Mouse (Mus musculus) lung, postnatal 10 days (tissue): ENCODE measurements around the gene Fgf15.
A peak's percentile ranks its signal among the peaks of the same experiment; 100 is the strongest.
"Not testable (repeated sequence)": the region's sequence is repeated elsewhere in the genome, so short reads cannot be mapped to it uniquely, and the experiment has no call there.

Source experiments
- DNase-seq: peaks from one replicate; pipeline ENCODE4 v3.0.0; 2021

The Fgf15 gene

DNA sequence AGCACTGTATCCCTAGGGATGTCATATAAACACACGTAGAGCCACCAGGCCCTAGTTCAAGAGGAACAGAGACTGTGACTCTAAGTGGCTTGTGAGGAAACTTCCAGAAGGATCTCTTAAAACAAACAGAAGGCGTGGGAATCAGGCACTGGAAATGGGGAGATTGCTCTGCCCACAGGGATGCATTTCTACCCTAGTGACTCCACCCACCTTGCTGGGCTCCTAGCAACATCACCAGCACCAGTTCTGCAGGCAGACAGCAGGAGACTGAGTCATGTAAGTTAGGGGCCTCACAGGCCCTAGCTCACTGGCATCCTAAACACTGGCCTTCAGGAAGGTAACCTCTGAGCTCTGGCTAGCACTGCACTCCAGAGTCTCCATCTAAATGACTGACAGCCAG lies 4.5 kb upstream of the Fgf15 start:
- no peak for DNase-seq

DNA sequence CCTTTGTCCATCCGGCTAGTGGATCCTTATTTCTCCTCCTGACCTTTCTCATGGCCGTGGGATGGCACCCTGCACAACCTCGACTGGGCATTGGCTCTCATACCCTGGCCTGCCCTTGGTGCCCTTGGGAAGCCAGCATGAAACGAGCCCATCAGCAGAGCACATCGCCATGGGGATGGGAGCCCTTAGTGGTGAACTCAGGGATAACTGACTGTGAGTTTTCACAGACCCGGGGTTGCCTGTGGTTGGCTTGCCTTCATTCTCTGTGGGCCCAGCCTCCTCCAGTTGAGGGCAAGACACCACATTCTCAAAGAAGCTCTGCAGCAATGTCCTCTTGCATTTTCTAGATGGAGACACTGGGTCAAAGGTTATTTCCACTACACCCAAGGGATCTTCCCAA lies 4.0 kb upstream of the Fgf15 start:
- no peak for DNase-seq

- DNase-seq: peak; percentile 51
Measured at GRCm38 (mm10) chr7:144894191-144894590, 2.1 kb upstream of the Fgf15 start.

DNA sequence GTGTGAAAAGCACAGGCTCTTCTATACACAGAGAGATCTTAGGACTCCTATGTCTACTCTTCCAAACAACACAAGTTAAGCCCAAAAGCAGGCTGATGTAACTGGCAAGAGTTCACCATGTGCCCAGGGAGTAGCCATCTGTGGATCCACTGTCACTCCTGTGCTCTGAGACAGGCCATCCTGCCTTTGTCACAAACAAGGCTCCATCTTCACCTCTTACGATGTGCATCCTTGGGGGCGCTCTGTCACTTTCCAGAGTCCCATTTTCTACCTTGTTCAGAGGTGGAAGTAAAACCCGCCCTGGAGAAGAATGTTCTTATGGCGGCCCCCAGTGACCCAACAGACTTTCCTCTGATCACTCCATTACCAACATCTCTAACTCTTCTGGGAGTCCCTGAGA lies 1.6 kb upstream of the Fgf15 start:
- DNase-seq: no peak

DNA sequence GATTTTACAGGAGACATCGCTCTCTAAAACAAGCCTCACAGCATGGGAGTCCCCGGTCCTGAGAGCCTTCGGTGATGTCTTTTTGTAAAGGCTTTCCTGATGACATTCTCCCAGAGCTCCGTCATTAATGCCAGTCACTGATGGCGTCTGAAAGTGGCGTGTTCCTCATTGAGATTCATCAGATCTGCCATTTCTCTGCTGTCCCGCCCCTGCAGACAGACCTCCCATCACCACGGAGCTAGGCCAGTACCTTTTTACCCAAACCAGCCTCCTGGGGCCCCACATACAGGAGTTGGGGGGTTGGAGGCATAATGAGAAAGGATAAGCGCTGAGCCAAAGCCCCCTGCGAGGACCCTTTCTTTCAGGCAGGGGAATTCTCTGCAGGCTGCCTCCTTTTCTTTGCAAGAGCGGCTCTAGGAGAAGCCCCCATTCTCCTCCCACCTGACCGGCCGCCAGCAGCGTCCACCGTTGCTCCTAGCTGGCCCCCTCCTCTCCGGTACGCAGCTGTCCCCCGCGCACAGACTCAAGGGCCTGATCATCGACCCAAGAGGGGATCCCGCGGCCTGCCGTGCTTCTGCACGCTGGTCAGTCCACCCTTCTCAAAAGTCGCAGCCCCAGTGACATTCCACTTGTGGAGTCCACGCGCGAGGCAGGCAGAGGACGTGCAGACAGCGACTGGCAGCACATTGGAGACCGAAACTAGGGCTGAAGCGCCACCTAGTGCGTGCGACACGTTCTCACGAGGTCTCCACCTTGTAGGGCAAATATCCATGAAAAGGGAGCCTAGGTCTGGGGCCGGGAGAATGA lies 823 bp upstream of the Fgf15 start:
- peak; percentile 84 for DNase-seq

DNA sequence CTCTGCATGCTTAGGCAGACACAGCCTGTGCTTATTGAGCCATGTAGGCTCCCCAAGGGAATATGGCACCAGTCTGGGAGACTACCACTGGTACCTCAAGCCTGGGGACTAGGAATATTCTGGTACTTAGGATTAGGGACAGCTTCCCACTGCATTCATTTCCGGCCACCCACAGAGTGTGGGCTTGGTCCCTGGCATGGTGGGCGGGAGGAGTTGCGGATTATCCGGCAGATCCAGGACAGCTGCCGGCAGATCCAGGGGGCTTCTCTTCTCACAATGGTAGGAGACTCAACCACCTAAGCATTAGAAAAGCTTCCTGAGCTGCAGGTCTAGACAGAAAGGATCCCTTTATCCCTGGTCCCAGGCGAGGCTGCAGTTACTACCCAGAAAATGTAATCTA lies 2.2 kb downstream of the Fgf15 start:
- DNase-seq: no peak

- not testable (repeated sequence) for DNase-seq
Measured at GRCm38 (mm10) chr7:144905514-144905913, 9.2 kb downstream of the Fgf15 start.

DNA sequence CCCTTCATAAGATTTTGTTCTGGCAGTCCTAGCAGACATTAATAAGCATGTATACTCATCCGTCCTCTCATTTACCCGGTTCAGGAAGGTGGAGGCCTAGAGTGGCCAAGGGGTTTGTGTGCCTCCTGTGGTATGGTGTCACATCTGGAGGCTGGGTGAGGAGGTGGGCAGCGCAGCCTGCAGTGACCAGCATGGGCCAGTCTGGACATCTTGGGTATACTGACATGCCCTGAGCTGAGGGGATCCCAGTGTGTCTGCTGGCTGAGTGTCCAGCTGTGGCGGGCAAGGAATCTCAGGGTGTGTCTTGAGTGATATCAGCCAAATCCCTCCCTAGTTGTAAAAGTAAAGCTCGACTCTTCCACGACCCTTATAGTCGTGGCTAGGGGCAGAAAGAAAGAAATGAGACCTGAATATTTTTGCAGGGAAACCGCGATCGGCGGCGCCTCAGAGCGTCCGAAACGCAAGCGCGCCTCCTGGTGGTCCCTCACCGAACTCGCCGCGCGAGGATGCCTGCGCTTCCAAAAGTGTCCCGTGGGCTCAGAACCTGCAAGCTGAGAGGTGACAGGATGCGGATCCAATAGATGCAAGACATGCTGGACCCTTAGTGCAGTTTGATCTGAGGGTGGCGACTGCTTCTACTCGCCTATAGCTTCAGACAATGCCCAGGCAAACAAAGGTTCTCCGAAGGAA lies 10.5 kb downstream of the Fgf15 start:
- DNase-seq: peak; percentile 69

GRCm38 (mm10) chr7:144907793-144908192 lies 11.5 kb downstream of the Fgf15 start:
- no peak for DNase-seq

GRCm38 (mm10) chr7:144908705-144909104 lies 12.4 kb downstream of the Fgf15 start:
- no peak for DNase-seq

DNA sequence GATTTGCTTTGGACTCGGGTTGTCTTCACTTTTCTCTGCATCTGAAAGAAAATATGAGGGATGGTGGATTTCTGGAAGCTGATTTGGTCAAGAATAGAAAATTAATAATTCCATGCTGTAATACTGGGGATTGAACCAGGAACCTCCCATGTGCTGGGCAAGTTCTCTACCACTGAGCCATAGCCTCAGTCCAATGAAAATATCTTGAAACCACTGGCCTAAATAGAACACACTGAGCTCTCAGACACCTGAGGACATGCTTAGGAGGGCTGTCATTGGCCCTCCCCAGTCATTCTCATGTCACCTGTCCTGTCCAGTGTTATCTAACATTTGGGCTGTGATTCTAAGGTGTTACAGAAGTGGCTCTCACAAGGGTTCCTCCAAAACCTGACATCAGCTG lies 14.8 kb downstream of the Fgf15 start:
- no peak for DNase-seq

DNA sequence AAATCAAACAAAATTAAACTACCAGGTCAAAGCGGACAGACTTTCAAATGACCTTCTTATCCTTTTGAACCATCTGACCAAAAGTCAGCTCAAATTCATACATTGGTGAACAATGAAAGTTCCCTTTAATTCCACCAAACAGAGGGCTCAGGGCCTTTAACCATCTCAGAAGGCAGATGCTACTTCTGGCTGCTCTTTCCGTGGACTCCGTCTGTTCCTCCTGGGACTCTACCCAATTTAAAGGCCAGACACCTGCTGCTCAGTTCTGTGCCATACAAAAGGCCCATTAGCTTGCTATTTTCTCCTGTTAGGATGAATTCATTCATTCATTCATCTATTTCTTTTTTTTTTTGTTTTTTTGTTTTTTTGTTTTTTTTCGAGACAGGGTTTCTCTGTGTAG lies 16.6 kb downstream of the Fgf15 start:
- DNase-seq: no peak

GRCm38 (mm10) chr7:144914296-144914947 lies 18.1 kb downstream of the Fgf15 start:
- no peak for DNase-seq

DNA sequence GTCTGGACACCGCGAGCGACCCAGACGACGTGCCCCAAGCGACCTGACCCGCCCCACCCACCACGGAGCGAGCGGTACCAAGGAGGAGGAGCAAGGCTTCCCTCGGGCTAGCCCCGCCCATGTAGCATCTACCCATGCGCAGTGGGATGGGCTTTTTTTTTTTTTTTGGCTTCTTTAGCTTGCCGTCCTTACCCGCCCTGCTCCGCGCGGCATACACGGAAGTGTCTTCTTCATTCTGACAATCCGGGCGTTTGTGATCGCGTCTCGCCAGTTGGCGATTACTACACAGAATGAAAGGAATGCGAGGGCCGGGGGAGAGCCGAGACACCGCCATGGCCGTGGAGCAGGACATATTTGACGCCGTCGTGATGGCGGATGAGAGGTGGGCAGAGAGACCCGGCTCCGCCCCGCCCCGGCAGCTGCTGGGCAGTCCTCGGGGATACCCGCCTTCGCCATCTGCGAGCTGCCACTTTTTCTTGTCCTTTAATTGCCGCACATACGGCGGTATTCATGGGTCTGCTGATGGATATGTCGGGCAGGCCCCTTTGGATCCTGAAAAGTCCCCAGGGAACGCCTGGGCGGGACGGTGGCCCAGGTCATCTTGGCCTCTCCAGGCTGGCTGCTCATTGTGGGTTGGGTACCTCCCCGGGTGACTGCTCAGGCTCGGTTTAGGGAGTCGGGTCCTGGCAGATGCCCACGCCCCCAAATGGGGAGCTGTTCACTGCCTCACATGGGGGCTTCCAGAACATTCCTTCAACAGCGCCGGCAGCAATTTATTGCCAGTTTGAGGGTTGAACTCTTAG lies 18.8 kb downstream of the Fgf15 start, which contains the start of gene LTO1:
Gene LTO1 (plus strand): TSS at position 153 of the 803 bp plus-strand sequence.
- DNase-seq: peak; percentile 95

DNA sequence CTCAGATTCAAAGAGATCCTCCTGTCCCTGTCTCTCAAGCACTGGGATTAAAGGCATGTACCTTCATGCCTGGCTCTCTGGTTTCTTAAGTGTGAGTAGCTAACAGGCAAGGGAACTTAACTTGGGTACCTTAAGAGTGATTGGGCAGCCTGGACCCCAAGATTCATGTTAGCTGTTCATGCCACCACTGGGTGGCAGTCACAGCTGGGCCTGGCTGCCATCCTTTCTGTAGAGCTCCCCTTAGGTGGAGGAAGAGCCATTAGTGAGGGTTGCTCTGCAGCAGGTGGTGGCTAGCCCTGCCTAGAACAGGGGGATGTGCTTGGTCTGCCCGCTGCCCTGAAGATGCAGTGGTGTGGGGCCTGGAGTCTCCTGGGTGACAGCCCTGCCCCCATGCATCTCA lies 22.5 kb downstream of the Fgf15 start:
- DNase-seq: no peak

DNA sequence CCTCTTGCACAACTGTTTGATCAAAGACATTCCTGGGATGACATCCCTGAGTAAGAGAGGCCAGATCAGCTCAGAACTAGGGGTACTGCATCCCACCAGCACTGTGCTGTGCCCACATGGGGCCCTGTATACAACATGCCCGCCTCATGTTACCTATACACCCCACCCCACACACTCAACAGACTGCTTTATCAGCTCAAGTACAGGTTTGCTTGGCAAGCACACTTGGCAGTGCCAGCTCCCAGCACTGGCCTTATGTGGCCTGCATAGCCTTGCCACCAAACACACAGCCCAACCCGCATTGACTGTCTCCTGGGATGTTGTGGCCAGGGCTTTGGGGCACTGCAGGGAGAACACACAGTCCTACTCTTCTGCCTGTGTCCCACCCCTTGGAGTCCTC lies 31.3 kb downstream of the Fgf15 start:
- DNase-seq: no peak

GRCm38 (mm10) chr7:144928009-144928888 lies 31.9 kb downstream of the Fgf15 start:
- DNase-seq: no peak

- no peak for DNase-seq
Measured at GRCm38 (mm10) chr7:144928889-144929210, 32.5 kb downstream of the Fgf15 start.

GRCm38 (mm10) chr7:144929506-144929905 lies 33.2 kb downstream of the Fgf15 start:
- DNase-seq: no peak

DNA sequence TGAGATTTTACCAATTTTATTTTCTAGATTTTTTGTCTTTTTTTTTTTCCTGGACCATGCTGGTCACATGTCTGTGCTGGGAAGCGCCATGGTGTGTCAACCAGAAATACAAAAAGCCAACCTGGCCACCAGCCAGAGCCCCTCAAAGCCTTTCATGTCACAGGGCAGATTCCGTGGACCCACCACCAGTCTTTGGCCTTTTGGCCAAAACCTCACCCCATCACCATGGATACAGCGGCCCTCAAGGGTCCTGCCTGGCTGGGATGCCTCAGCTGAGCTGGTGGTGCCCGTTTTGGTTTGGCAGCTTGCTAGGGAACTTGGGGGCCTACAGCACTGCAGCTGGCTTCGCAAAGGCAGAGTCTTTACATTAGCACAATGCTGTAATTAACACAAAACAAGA lies 33.6 kb downstream of the Fgf15 start:
- DNase-seq: no peak

GRCm38 (mm10) chr7:144931778-144932177 lies 35.4 kb downstream of the Fgf15 start:
- DNase-seq: peak; percentile 59

- no peak for DNase-seq
Measured at GRCm38 (mm10) chr7:144932389-144932937, 36.1 kb downstream of the Fgf15 start.
